Mouse (Mus musculus) C2C12 (cell line): ENCODE results near the gene Arhgap15.

Experiments used
- FOSL1 ChIP-seq: IDR thresholded peaks from one replicate; pipeline ENCODE4 v1.8.0; 2011; ENCODE audit warnings: mild to moderate bottlenecking, low read length; ENCODE audit not compliant: poor library complexity, insufficient read depth, severe bottlenecking
- USF1 ChIP-seq: IDR thresholded peaks from one replicate; pipeline ENCODE4 v1.6.1; 2011; ENCODE audit warnings: low read depth, mild to moderate bottlenecking, control low read depth, moderate library complexity

DNA sequence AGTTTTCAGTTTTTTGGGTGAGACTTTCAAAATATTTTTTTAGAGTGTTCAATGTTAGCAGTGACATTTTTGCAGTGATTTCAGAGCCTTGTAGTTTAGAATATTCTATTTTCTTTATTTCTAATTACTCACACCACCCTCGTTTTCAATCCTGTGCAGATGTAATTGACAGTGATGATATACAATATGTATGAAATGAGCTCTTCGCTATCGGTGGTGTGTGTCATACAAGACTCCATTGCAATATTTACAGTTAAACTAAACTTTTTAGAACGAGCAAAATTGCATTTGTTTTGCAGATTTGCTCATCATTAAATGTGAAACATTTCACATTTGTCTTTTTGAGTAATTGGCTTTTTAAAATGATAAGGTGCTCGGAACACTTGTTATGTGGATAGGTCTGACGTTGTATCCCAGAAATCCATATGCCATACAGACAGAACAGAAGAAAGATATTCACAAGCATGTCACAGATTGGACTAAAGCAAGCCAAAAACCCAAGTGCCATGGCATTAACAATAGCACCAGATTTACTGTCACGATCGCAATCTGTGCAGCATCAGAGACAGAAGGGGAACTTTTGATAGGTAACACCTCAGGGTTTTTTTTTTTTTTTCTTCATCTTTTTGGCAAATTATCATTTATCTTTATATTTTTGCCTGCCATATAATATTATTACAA lies 280.6 kb downstream of the Arhgap15 start:
- TF ChIP-seq FOSL1 (no peak), USF1 (no peak)
